Mouse (Mus musculus): ENCODE measurements around the gene Trim72. TPM values are rescaled to one million over a fixed set of nuclear protein-coding genes. Genes with fewer than 3 reads are reported as not detected.

The Trim72 gene
- not detected in 2 replicates for polyA plus RNA-seq (2014; fragmentation: Nextera tagmentation; extraction: Ambion mirVana)

DNA sequence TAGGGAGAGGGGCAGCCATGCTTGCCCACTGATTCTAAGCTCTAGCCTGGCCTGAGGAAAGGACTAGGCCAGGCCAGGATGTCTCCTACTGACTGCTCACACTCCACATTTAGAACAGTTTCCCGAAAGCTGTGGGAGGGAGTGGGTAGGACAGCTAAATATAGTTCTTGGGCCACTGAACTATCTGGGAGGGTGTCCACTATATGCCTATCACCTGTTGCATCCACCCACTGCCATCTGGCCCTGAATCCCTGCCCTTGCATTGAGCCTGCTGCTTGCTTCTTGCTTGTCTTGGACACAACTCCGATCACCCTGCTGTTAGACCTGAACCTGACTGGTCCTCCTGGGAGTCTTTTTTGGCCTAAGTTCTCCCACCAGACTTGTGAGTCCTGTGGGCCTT, at the start of gene Trim72:
Gene Trim72, plus strand, starts transcription at position 262 of the 400 bp plus-strand sequence.
- no peaks in the 10 kb centered on the region for H3K27me3 ChIP-seq (replicated peaks; ENCODE audit: control insufficient read depth, insufficient read depth, low read length)
- H3K4me2 ChIP-seq (ENCODE audit: low read length) = 0 out of 2 replicates have a peak within 1 kb of the TSS, but pooled peaks have one; percentile 2
- H3K4me3 ChIP-seq (ENCODE audit: low read depth, low read length) = no peak within 1 kb of the TSS
- no peaks in the 10 kb centered on the region for H3K4me1 ChIP-seq (ENCODE audit: control insufficient read depth, insufficient read depth, low read length)
- H3K9me3 ChIP-seq (replicated peaks; ENCODE audit: control insufficient read depth, low read length) = no peaks in the 10 kb centered on the region
- H3K27ac ChIP-seq (ENCODE audit: low read depth, low read length) = no peak within 1 kb of the TSS
- DNase-seq (ENCODE audit: low spot score) (no peak), ATAC-seq (no peak)
- H3K36me3 ChIP-seq (ENCODE audit: control insufficient read depth, insufficient read depth, low read length) = no peaks in the 10 kb centered on the region
- WGBS = 93% methylated on average over 2 of the region's 2 CpGs
- H3K9ac ChIP-seq (ENCODE audit: low read length) = no peak within 1 kb of the TSS

DNA sequence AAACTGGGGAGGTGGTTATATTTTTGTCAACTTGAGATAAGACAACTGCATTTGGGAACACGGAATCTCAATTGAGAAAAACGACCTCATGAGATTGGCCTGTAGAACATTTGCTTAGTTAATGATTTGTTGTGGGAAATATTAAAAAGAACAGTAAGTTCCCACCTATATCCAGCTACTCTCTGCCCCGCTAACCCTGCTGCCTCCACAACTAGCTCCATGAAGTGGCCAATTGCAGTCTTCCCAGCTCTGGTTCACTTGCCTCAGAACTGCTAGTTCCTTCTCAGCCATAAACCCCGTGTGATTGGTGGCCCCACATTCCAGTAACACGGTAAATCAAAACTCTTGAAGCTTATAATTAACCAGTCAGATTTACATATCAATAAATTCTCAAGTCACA, 44.4 kb upstream of the Trim72 start:
- no peak overlapping the region for H3K9ac ChIP-seq (ENCODE audit: low read length)
- H3K4me1 ChIP-seq (ENCODE audit: control insufficient read depth, insufficient read depth, low read length) = no peaks in the 10 kb centered on the region
- no peak for DNase-seq (ENCODE audit: low spot score)
- H3K27ac ChIP-seq (ENCODE audit: low read depth, low read length) = no peak overlapping the region
- ATAC-seq = no peak
- no peaks in the 10 kb centered on the region for H3K9me3 ChIP-seq (replicated peaks; ENCODE audit: control insufficient read depth, low read length)
- no peak overlapping the region for H3K4me2 ChIP-seq (ENCODE audit: low read length)
- no peak overlapping the region for H3K4me3 ChIP-seq (ENCODE audit: low read depth, low read length)
- no peaks in the 10 kb centered on the region for H3K36me3 ChIP-seq (ENCODE audit: control insufficient read depth, insufficient read depth, low read length)
- WGBS = 60% methylated on average over 5 of the region's 5 CpGs
- H3K27me3 ChIP-seq (replicated peaks; ENCODE audit: control insufficient read depth, insufficient read depth, low read length) = no peaks in the 10 kb centered on the region

DNA sequence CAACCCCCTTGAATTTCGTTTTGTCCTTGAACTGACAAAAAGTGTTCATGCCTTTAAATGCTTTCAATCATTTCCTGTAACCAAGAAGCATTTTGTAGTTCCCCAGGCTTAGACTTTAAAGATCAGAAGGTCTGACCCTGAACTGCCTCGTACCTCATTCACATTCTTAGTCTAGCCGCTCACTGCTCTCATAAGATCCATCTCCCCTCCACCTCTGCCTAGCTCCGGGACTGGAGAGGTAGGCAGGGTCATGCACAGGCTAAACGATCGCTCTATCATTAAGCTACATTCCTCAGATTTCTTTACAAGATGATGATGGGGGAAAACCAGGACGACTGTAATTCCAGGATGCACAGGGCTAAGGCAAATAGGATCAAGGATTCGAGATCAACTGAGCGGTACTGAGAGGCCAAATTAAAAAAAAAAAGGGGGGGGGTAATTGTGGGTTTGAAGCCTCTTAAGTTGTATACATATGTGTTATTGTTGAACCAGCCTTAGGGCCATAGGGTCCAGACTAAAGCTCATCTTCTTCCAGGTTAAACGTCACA, 37.3 kb upstream of the Trim72 start:
- H3K9me3 ChIP-seq (replicated peaks; ENCODE audit: control insufficient read depth, low read length) = no peaks in the 10 kb centered on the region
- H3K9ac ChIP-seq (ENCODE audit: low read length) = peak overlapping the region; percentile 89
- WGBS = 12% methylated on average over 10 of the region's 10 CpGs

DNA sequence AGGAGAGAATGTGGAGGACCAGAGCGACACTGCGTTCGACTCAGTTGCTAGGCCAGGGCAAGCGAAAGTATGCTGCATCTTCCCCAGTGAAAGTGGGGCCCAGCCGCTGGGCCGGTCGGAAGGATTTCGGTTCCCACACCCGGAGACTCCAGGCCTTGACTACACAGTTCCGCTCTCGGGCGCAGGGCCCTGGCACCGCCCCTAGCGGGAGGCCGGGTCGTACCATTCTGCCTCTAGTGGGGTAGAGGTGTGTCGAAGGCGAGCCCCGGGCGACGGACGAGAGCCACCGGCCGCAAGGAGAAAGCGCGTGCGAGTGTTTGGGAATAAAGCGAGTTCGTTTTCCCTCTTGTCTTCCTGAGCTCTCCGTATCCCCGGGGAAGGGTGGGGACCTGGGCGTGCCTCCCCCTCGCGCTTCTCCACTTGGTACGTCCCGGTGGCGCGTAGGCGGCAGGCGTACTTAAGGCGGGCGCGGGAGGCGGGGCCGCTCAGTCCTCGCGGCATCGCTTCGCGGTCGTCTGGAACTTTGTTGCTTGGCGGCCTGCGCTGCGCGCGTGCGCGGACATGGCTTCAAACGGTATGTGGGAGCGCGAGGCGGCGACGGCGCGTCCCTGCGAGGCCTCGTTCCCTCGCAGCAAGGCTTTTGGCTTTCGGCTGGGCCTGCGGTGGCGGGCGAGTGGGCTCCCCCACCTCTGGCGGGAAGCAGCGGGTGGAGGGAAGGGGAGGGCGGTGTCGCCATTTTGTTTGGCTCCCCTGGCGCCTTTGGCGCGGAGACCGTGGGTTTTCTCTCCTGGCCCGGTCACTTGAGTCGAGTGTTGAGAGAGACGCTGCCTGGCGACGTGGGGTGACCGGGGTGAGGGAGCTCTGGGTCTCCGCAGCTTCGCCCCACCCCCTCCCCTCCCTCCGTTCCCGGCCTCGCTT, 36.5 kb upstream of the Trim72 start, which contains the start of gene Fus:
Gene Fus, plus strand, starts transcription at position 454 of the 918 bp plus-strand sequence.
- Histone ChIP-seq H3K4me1 (ENCODE audit: control insufficient read depth, insufficient read depth, low read length) (peaks cover 18% of the 10 kb centered on the region), H3K4me2 (ENCODE audit: low read length) (peak within 1 kb of the TSS; percentile 93), H3K9me3 (replicated peaks; ENCODE audit: control insufficient read depth, low read length) (no peaks in the 10 kb centered on the region), H3K27ac (ENCODE audit: low read depth, low read length) (peak within 1 kb of the TSS; percentile 90), H3K36me3 (ENCODE audit: control insufficient read depth, insufficient read depth, low read length) (peaks cover 30% of the 10 kb centered on the region), H3K9ac (ENCODE audit: low read length) (peak within 1 kb of the TSS; percentile 89), H3K27me3 (replicated peaks; ENCODE audit: control insufficient read depth, insufficient read depth, low read length) (no peaks in the 10 kb centered on the region), H3K4me3 (ENCODE audit: low read depth, low read length) (peak within 1 kb of the TSS; percentile 72)
- under 1% methylated on average over 90 of the region's 92 CpGs for WGBS
- peak; percentile 94 for ATAC-seq
- DNase-seq (ENCODE audit: low spot score) = peak; percentile 95

More for the DNA sequence above, 37.3 kb upstream of the Trim72 start:
- H3K27ac ChIP-seq (ENCODE audit: low read depth, low read length) = peak overlapping the region; percentile 90
- H3K4me3 ChIP-seq (ENCODE audit: low read depth, low read length) = peak overlapping the region; percentile 72
- H3K4me1 ChIP-seq (ENCODE audit: control insufficient read depth, insufficient read depth, low read length) = peaks cover 18% of the 10 kb centered on the region
- DNase-seq (ENCODE audit: low spot score) (no peak), ATAC-seq (no peak)
- H3K4me2 ChIP-seq (ENCODE audit: low read length) = peak overlapping the region; percentile 78
- no peaks in the 10 kb centered on the region for H3K27me3 ChIP-seq (replicated peaks; ENCODE audit: control insufficient read depth, insufficient read depth, low read length)
- H3K36me3 ChIP-seq (ENCODE audit: control insufficient read depth, insufficient read depth, low read length) = peaks cover 22% of the 10 kb centered on the region

DNA sequence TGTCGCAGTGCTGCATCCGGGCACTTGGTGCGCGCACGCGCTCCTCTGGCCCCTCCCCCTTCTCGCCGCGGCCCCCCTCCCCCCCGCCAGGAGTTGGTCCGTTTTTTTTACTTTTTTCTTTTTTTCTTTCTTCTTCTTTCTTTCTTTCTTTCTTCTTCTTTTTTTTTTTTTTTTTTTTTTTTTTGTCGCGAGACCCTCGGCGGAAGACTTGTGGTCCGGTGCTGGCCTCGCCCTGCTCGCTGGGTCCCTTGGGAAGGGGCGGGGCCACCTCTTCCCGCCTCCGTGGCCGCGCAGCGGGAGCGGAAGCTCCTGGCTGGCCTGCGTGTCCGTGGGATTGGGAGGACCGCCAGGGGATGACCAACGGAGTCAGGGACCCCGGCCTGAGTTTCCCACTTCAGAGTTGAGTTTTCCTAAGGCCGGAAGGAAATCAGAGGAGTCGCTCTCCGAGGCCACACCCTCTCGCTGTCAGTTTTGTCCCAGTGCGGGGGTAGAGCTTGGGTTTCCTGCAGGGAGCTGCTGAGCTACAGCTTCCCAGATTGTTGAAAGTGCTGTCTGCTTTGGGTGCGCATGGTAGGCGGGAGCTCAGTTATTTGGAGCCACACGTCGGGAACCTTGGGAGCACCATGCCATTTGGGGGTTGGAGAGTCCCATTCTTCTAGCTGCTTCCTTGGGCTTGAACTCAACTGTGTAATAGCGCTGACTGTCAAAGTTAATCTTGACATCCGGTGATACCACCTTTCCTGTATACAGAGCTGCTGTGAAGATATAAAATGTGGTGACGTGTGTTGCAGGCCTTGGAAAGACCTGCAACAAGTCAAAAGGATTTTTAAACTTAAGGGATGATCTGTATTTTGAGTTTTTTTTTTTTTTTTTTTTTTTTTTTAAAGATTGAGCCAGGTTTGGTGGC, 35.6 kb upstream of the Trim72 start:
- ATAC-seq = peak; percentile 37
- whole genome bisulfite sequencing = under 1% methylated on average over 40 of the region's 42 CpGs

DNA sequence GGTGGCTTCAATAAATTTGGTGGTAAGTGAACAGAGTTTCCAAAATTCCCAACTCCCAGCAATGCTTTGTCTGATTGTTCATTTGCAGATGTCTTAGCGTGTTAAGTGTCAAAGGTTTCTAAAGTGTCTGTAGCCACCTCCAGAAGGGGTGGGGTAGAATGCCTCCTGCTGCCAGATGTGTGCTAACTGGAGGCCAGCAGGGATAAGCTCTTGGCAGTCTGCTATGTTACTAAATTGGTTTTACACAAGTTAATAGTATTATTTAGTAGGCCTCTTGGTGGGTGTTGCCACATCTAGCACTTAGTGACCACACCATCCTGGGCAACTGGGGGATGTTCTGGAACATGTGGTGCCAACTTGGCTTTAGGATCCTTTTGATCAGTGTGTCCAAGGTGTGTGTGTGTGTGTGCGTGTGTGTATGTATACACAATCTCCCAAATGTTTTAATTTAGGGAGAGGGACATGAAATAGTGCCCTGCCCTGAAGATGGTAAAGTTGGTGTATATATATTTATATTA, 29.3 kb upstream of the Trim72 start:
- H3K4me2 ChIP-seq (ENCODE audit: low read length) = no peak overlapping the region
- H3K4me1 ChIP-seq (ENCODE audit: control insufficient read depth, insufficient read depth, low read length) = peaks cover 7% of the 10 kb centered on the region
- DNase-seq (ENCODE audit: low spot score) = no peak
- 75% methylated on average over 2 of the region's 2 CpGs for WGBS
- H3K36me3 ChIP-seq (ENCODE audit: control insufficient read depth, insufficient read depth, low read length) = peaks cover 97% of the 10 kb centered on the region
- no peaks in the 10 kb centered on the region for H3K27me3 ChIP-seq (replicated peaks; ENCODE audit: control insufficient read depth, insufficient read depth, low read length)
- no peak for ATAC-seq
- H3K9ac ChIP-seq (ENCODE audit: low read length) = no peak overlapping the region
- H3K4me3 ChIP-seq (ENCODE audit: low read depth, low read length) = no peak overlapping the region
- H3K27ac ChIP-seq (ENCODE audit: low read depth, low read length) = no peak overlapping the region
- no peaks in the 10 kb centered on the region for H3K9me3 ChIP-seq (replicated peaks; ENCODE audit: control insufficient read depth, low read length)

More for the DNA sequence above, 35.6 kb upstream of the Trim72 start:
- Histone ChIP-seq H3K36me3 (ENCODE audit: control insufficient read depth, insufficient read depth, low read length) (peaks cover 40% of the 10 kb centered on the region), H3K4me1 (ENCODE audit: control insufficient read depth, insufficient read depth, low read length) (peaks cover 18% of the 10 kb centered on the region), H3K9me3 (replicated peaks; ENCODE audit: control insufficient read depth, low read length) (no peaks in the 10 kb centered on the region), H3K4me3 (ENCODE audit: low read depth, low read length) (peak overlapping the region; percentile 72), H3K4me2 (ENCODE audit: low read length) (peak overlapping the region; percentile 93), H3K9ac (ENCODE audit: low read length) (peak overlapping the region; percentile 89), H3K27ac (ENCODE audit: low read depth, low read length) (peak overlapping the region; percentile 90), H3K27me3 (replicated peaks; ENCODE audit: control insufficient read depth, insufficient read depth, low read length) (no peaks in the 10 kb centered on the region)
- peak; percentile 69 for DNase-seq (ENCODE audit: low spot score)

DNA sequence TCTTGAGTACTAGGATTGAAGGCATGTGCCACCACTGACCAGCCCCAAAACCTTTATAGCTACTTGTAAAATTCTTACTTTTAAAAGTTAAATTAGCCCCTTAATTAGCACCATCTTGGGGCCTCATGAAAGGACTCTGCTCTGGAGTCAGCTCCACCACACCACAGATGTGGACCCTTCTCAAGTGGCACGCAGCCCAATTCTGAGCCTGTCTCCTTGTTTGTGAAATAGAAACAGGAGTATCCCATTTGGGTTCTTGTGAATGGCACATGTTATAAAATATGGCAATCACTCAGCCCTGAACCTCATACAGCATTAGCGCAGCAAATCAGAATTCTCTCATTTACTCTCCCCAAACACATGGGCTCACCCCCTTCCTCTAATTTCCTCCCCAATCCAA, 24.9 kb upstream of the Trim72 start:
- H3K4me3 ChIP-seq (ENCODE audit: low read depth, low read length) = no peak overlapping the region
- H3K4me2 ChIP-seq (ENCODE audit: low read length) = no peak overlapping the region
- ATAC-seq (no peak), DNase-seq (ENCODE audit: low spot score) (no peak)
- H3K9ac ChIP-seq (ENCODE audit: low read length) = no peak overlapping the region
- WGBS = 93% methylated on average over 2 of the region's 2 CpGs
- no peaks in the 10 kb centered on the region for H3K4me1 ChIP-seq (ENCODE audit: control insufficient read depth, insufficient read depth, low read length)
- H3K27ac ChIP-seq (ENCODE audit: low read depth, low read length) = no peak overlapping the region
- H3K9me3 ChIP-seq (replicated peaks; ENCODE audit: control insufficient read depth, low read length) = no peaks in the 10 kb centered on the region
- peaks cover 97% of the 10 kb centered on the region for H3K36me3 ChIP-seq (ENCODE audit: control insufficient read depth, insufficient read depth, low read length)
- no peaks in the 10 kb centered on the region for H3K27me3 ChIP-seq (replicated peaks; ENCODE audit: control insufficient read depth, insufficient read depth, low read length)

DNA sequence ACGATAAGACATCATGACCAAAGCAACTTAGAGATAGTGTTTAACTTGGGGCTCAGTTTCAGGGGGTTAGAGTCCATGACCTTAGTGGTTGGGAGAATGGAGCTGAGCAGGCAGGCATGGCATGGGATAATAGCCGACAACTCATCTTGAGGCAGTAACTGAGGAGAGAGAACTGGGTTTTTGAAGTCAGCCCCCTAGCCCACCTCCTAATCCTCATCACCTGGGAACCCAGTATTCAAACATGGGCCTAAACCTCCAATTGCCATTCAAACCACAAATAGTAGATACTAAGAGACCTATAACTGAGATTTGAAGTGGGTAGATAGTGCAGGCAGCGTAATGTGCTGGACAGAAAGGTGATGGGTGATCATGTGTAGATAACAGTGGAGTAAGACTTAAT, 23.1 kb upstream of the Trim72 start:
- H3K4me3 ChIP-seq (ENCODE audit: low read depth, low read length) = no peak overlapping the region
- DNase-seq (ENCODE audit: low spot score) = no peak
- H3K9me3 ChIP-seq (replicated peaks; ENCODE audit: control insufficient read depth, low read length) = no peaks in the 10 kb centered on the region
- H3K4me1 ChIP-seq (ENCODE audit: control insufficient read depth, insufficient read depth, low read length) = no peaks in the 10 kb centered on the region
- WGBS = 96% methylated on average over 3 of the region's 3 CpGs
- peaks cover 97% of the 10 kb centered on the region for H3K36me3 ChIP-seq (ENCODE audit: control insufficient read depth, insufficient read depth, low read length)
- H3K27me3 ChIP-seq (replicated peaks; ENCODE audit: control insufficient read depth, insufficient read depth, low read length) = no peaks in the 10 kb centered on the region
- H3K9ac ChIP-seq (ENCODE audit: low read length) = no peak overlapping the region
- H3K4me2 ChIP-seq (ENCODE audit: low read length) = no peak overlapping the region
- ATAC-seq = no peak
- no peak overlapping the region for H3K27ac ChIP-seq (ENCODE audit: low read depth, low read length)

Data from forebrain, embryonic 14.5 days (tissue).